Mouse (Mus musculus) forebrain, embryonic 16.5 days (tissue): Measurements from ENCODE around the gene Nostrin. TPM values are rescaled to one million over a fixed set of nuclear protein-coding genes. Genes with fewer than 3 reads are reported as not detected.

Experiments
- ATAC-seq: fragments of 200-750 bp; cut with Nextera tagmentation; 2 replicates; pipeline ENCODE4 v1.8.0; 2017; ENCODE audit warnings: mild to moderate bottlenecking, moderate library complexity
- H3K27ac ChIP-seq: fragments of 300-500 bp; sonication (generic); 2 replicates; pipeline ENCODE4 v1.5.1; 2014; ENCODE audit warnings: low read length, control low read depth
- H3K27me3 ChIP-seq: fragments of 300-500 bp; sonication (generic); replicated peaks from 2 replicates; pipeline ENCODE4 v1.6.1; 2014; ENCODE audit warnings: low read length; ENCODE audit not compliant: control insufficient read depth, insufficient read depth
- H3K36me3 ChIP-seq: fragments of 300-500 bp; sonication (generic); 2 replicates; pipeline ENCODE4 v1.6.1; 2014; ENCODE audit not compliant: control insufficient read depth, insufficient read depth
- H3K4me1 ChIP-seq: fragments of 300-500 bp; sonication (generic); replicated peaks from 2 replicates; pipeline ENCODE4 v1.6.1; 2014; ENCODE audit warnings: low read length; ENCODE audit not compliant: control insufficient read depth, insufficient read depth
- H3K4me2 ChIP-seq: fragments of 300-500 bp; sonication (generic); 2 replicates; pipeline ENCODE4 v1.6.1; 2014; ENCODE audit warnings: mild to moderate bottlenecking, low read length, control low read depth
- H3K4me3 ChIP-seq: fragments of 300-500 bp; sonication (generic); replicated peaks from 2 replicates; pipeline ENCODE4 v1.5.1; 2014; ENCODE audit warnings: mild to moderate bottlenecking, low read length, control low read depth
- H3K9ac ChIP-seq: fragments of 300-500 bp; sonication (generic); replicated peaks from 2 replicates; pipeline ENCODE4 v1.6.1; 2014; ENCODE audit warnings: low read depth, low read length, control low read depth
- H3K9me3 ChIP-seq: fragments of 300-500 bp; sonication (generic); 2 replicates; pipeline ENCODE4 v1.6.1; 2016; ENCODE audit warnings: low read length; ENCODE audit not compliant: control insufficient read depth
- WGBS: fragments of 180-500 bp; shearing (Covaris S2); extraction: QIAGEN DNeasy Blood & Tissue Kit; methylation state at CpG from one replicate; pipeline ENCODE4 v1.1.7; 2014; 5-methylcytosine and 5-hydroxymethylcytosine counted together
- polyA plus RNA-seq: library from polyadenylated mRNA; unstranded; fragments of >200 nt; fragmentation: Nextera tagmentation; extraction: Ambion mirVana; gene quantifications from 2 replicates; pipeline ENCODE4 v1.2.1, GENCODE M21; 2015

The Nostrin gene
- polyA plus RNA-seq, 1 experiment from 2014 or later: 2.2 TPM

- Histone ChIP-seq H3K4me2 (no peak overlapping the region), H3K36me3 (no peaks in the 10 kb centered on the region), H3K4me3 (no peak overlapping the region), H3K27ac (no peak overlapping the region), H3K4me1 (no peaks in the 10 kb centered on the region), H3K9ac (no peak overlapping the region), H3K27me3 (no peaks in the 10 kb centered on the region), H3K9me3 (no peaks in the 10 kb centered on the region)
- WGBS: 81% methylated on average over 4 of the region's 4 CpGs
- ATAC-seq: no peak
These were observed 13.9 kb upstream of the Nostrin start for GRCm38 (mm10) chr2:69121681-69122080.

- Histone ChIP-seq H3K9me3 (no peaks in the 10 kb centered on the region), H3K4me3 (no peak overlapping the region), H3K27ac (no peak overlapping the region), H3K36me3 (no peaks in the 10 kb centered on the region), H3K4me1 (0 out of 2 replicates have a peak, but pooled peaks cover 5% of the 10 kb centered on the region), H3K9ac (no peak overlapping the region), H3K4me2 (no peak overlapping the region), H3K27me3 (no peaks in the 10 kb centered on the region)
- ATAC-seq: peak; percentile 75
- WGBS: 37% methylated on average over 3 of the region's 3 CpGs
These were observed 10.2 kb upstream of the Nostrin start for GRCm38 (mm10) chr2:69125425-69125824.

- 0 out of 2 replicates have a peak, but pooled peaks cover 5% of the 10 kb centered on the region for H3K4me1 ChIP-seq
- H3K4me3 ChIP-seq: no peak overlapping the region
- H3K27ac ChIP-seq: no peak overlapping the region
- no peaks in the 10 kb centered on the region for H3K9me3 ChIP-seq
- H3K4me2 ChIP-seq: no peak overlapping the region
- WGBS: 80% methylated on average over 7 of the region's 7 CpGs
- H3K27me3 ChIP-seq: no peaks in the 10 kb centered on the region
- H3K9ac ChIP-seq: no peak overlapping the region
- H3K36me3 ChIP-seq: no peaks in the 10 kb centered on the region
- ATAC-seq: no peak
These were observed 7.3 kb upstream of the Nostrin start for GRCm38 (mm10) chr2:69128321-69128720.

GRCm38 (mm10) chr2:69128921-69129395 lies 6.6 kb upstream of the Nostrin start:
- WGBS: 35% methylated on average over 10 of the region's 10 CpGs
- H3K4me1 ChIP-seq: 0 out of 2 replicates have a peak, but pooled peaks cover 5% of the 10 kb centered on the region

GRCm38 (mm10) chr2:69129425-69130210 lies 6.0 kb upstream of the Nostrin start:
- no peak for ATAC-seq
- H3K4me2 ChIP-seq: no peak overlapping the region

More at GRCm38 (mm10) chr2:69128921-69129395, 6.6 kb upstream of the Nostrin start:
- H3K4me2 ChIP-seq: no peak overlapping the region
- no peak overlapping the region for H3K4me3 ChIP-seq
- H3K9me3 ChIP-seq: no peaks in the 10 kb centered on the region
- peak; percentile 60 for ATAC-seq
- no peaks in the 10 kb centered on the region for H3K36me3 ChIP-seq
- no peak overlapping the region for H3K27ac ChIP-seq
- no peaks in the 10 kb centered on the region for H3K27me3 ChIP-seq
- no peak overlapping the region for H3K9ac ChIP-seq

GRCm38 (mm10) chr2:69132046-69132445 lies 3.6 kb upstream of the Nostrin start:
- WGBS: 84% methylated on average over 3 of the region's 3 CpGs
- no peak for ATAC-seq

More at GRCm38 (mm10) chr2:69129425-69130210, 6.0 kb upstream of the Nostrin start:
- Histone ChIP-seq H3K36me3 (no peaks in the 10 kb centered on the region), H3K27me3 (no peaks in the 10 kb centered on the region), H3K9ac (no peak overlapping the region), H3K4me1 (0 out of 2 replicates have a peak, but pooled peaks cover 5% of the 10 kb centered on the region), H3K27ac (no peak overlapping the region), H3K4me3 (no peak overlapping the region), H3K9me3 (no peaks in the 10 kb centered on the region)
- WGBS: 85% methylated on average over 7 of the region's 7 CpGs

GRCm38 (mm10) chr2:69132488-69133040 lies 3.0 kb upstream of the Nostrin start:
- 77% methylated on average over 5 of the region's 5 CpGs for WGBS
- Histone ChIP-seq H3K4me3 (no peak overlapping the region), H3K36me3 (no peaks in the 10 kb centered on the region)

More at GRCm38 (mm10) chr2:69132046-69132445, 3.6 kb upstream of the Nostrin start:
- Histone ChIP-seq H3K4me2 (no peak overlapping the region), H3K36me3 (no peaks in the 10 kb centered on the region), H3K9ac (no peak overlapping the region), H3K27ac (no peak overlapping the region), H3K27me3 (no peaks in the 10 kb centered on the region), H3K4me1 (0 out of 2 replicates have a peak, but pooled peaks cover 7% of the 10 kb centered on the region), H3K9me3 (no peaks in the 10 kb centered on the region), H3K4me3 (no peak overlapping the region)

GRCm38 (mm10) chr2:69134186-69134585 lies 1.4 kb upstream of the Nostrin start:
- Histone ChIP-seq H3K4me2 (no peak overlapping the region), H3K27ac (no peak overlapping the region), H3K27me3 (no peaks in the 10 kb centered on the region), H3K36me3 (no peaks in the 10 kb centered on the region), H3K4me1 (0 out of 2 replicates have a peak, but pooled peaks cover 3% of the 10 kb centered on the region), H3K9ac (no peak overlapping the region), H3K4me3 (no peak overlapping the region), H3K9me3 (no peaks in the 10 kb centered on the region)
- 95% methylated on average over 1 of the region's 1 CpGs for WGBS
- ATAC-seq: no peak

More at GRCm38 (mm10) chr2:69132488-69133040, 3.0 kb upstream of the Nostrin start:
- H3K4me1 ChIP-seq: 0 out of 2 replicates have a peak, but pooled peaks cover 7% of the 10 kb centered on the region
- H3K27ac ChIP-seq: no peak overlapping the region
- no peaks in the 10 kb centered on the region for H3K9me3 ChIP-seq
- no peak overlapping the region for H3K9ac ChIP-seq
- ATAC-seq: no peak
- no peak overlapping the region for H3K4me2 ChIP-seq
- no peaks in the 10 kb centered on the region for H3K27me3 ChIP-seq

- Histone ChIP-seq H3K9me3 (no peaks in the 10 kb centered on the region), H3K4me1 (0 out of 2 replicates have a peak, but pooled peaks cover 2% of the 10 kb centered on the region), H3K27me3 (no peaks in the 10 kb centered on the region), H3K9ac (no peak overlapping the region), H3K27ac (no peak overlapping the region), H3K4me2 (no peak overlapping the region), H3K36me3 (no peaks in the 10 kb centered on the region), H3K4me3 (no peak overlapping the region)
- ATAC-seq: no peak
- WGBS: 71% methylated on average over 9 of the region's 9 CpGs
These were observed 663 bp upstream of the Nostrin start for GRCm38 (mm10) chr2:69134937-69135336.
